Mouse (Mus musculus) gastrocnemius, postnatal 4 days (tissue): ENCODE results near the gene Tspan4. TPM values are rescaled to one million over a fixed set of nuclear protein-coding genes. Genes with fewer than 3 reads are reported as not detected.

Experiments used
- DNase-seq, 2 experiments: peaks; one replicate each; pipeline ENCODE4 v3.0.0; 2021 to 2022; ENCODE audit warnings: low spot score in 2 of 2, mixed read lengths in 2 of 2
- total RNA-seq, 2 experiments: library from RNA; stranded (reverse); gene quantifications; 2 replicates each; pipeline ENCODE4 v1.2.3; 2021

Tspan4 gene
- total RNA-seq, 2 experiments from 2014 or later = 19.6 to 19.7 TPM

DNA sequence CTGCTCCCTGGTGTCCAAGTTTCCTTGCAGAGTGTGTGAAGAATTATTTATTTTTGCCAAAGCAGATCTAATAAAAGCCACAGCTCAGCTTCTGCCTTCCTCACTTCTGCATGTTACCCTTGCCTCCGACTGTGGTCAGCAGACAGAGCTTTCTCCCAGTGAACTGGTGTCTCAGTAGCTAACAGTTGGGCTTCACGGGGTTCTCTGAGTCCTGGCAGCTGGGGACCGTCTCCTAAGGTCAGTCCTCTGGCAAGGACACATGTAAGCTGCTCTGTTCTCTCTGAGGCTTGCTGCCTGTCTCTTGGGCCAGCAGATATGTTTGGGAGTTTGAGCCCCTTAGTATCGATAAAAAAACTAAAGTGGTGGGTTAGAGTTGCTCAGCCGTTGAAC lies 15.0 kb upstream of the Tspan4 start:
- no peak for DNase-seq

DNA sequence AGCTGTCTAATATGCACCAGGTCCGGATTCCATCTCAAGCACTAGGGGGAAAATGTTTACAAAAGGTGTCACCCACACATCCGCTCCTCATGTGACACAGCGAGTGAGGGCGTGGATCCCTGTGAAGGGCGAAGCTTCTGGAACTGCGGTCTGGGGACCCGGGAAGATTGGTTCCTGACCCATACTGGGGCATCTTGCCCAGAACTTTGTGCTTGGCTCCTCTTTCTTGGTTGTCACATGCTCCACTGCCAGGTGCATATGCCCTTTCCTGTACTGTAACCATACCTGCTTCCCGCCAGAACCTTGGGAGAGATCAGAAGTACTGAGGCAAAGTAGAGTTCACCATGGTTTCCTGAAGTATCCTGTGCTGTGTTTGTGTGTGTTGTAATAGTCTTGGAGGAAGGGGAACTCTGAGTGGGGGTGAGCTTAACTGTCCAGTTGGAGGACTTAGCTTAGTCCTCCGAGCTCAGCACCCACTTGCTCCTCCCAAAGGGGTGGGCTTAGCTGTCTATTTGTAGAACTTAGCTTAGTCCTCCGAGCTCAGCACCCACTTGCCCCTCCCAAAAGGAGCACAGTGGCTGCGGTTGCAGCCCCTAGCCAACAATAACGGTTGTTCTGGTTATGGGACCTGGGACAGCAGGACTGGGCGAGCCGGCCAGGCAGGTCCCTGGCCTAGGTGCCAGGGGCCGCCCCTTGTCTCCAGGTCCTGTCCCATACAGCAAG lies 14.5 kb upstream of the Tspan4 start, which contains the start of gene Cracr2b:
TSS of gene Cracr2b (plus strand) at position 704 of the 723 bp plus-strand sequence.
- DNase-seq = no peak

DNA sequence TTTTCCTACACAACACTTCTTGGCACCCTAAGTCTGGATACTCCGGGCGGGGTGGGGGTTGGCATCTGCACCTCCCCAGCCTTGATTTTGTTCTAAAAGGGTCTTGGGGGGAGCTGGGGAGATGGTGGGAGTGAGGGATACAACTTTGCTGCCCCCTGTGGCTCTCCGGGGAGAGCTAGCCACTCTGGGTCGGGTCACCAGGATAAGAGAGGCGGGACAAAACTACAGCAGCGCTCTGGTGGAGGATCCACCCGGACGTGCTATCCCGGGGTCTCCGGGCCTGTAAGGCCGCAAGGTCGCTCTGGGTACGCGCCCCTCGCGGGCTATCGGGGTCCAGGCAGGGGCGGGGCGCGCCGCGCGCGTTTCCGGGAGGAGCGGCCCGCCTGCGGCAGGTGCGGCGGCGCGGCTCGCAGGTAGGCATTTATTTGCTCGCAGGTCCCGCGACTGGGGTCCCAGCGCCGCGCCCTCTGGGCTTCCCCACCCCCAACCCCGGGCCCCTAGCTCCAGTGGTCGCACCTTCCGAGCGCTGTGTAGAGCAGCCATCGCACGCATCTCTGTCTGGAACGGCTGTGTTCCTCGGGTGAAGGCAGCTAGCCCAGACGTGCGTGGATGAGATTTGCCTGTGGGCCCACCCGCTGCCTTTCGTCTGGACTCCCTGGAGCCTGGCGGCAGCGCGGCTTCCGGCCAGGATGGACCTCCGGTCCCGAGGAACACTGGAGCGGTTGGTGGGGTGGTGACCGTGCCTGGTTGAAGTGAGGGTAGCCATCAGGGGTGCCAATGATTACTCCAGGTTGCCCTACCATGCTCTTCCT lies 13.3 kb upstream of the Tspan4 start:
- DNase-seq = no peak

DNA sequence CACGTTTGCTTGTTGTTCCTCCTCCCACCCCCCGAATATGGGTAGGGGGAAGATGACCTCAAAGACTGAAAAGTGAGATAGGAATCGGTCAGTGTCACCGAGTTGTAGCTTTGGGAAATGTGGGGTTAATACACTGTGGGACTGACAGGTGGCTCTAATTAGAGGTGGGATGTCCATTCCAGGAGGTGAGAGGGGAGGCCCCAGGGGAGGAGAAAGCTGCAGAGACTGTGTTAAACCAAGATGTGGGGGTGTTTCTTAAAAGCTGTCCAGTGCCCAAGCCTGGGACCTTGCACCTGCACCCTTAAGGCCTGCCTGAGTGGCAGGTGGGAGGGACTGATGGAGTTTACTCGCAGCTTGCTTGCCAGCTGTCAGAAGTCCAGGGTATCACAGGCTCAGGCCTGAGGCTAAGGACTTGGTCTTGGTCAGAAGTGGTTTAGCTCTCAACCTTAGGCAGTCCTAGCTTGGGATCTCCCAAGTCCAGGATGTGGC lies 12.7 kb upstream of the Tspan4 start:
- no peak for DNase-seq

DNA sequence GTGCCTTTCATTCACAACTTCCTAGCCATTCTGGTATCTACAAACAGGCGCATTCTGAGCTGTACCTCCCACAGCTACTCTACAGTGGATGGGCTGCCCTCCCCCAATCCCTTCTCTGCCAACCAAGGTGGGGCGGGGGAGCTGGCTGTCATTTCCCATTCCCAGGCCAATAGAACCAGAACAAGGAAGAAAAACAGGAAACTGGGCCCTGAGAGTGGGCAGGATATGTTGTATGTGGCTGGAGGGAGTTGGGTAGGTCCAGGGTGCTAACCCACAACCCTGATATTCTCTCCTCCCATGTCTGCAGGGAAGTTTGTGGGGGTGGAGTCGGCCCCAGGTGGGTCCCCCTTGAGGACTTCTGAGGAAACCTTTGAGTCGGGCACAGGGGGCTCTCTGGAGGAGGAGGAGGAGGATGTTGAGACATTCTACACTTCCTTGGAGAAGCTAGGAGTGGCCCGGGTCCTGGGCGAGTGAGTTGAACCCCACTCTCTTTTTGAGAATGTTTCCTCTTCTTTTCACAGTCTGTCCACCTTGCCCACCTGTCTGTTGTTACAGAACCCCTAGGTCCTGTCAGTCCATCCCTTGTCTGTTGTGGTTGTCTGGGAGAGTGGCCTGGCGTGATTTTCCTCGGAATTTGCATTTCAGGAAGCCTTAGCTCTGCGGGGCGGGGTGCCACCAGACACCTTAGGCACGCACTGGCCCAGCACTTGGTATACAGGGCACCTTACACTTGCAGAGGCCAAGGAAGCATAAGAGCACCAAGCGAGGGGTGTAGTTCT lies 11.0 kb upstream of the Tspan4 start:
- no peak for DNase-seq

DNA sequence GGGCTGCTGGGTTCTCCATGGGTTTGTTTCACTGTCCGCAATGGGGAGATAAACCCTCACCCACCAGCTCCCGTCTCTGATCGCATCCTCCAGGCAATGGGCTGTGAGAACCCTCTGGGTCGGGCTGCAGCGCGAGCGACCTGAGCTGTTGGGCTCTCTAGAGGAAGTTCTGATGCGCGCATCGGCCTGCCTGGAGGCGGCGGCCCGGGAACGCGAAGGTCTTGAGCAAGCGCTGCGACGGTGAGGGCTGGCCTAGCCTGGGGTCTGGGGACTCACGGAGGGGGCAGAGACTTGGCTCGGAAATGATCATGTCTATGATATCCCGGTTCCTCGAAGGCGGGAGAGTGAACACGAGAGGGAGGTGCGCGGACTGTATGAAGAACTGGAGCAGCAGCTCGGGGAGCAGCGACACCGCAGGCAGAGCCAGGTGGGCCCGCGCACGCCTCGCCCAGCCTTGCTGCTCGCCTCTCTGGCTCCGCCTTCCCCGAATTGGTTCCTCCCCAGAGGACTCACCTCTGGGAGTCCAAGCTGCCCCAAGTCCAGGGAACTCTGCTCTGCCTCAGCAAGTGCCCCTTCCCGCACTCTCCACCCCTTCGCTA lies 10.3 kb upstream of the Tspan4 start:
- DNase-seq = no peak

DNA sequence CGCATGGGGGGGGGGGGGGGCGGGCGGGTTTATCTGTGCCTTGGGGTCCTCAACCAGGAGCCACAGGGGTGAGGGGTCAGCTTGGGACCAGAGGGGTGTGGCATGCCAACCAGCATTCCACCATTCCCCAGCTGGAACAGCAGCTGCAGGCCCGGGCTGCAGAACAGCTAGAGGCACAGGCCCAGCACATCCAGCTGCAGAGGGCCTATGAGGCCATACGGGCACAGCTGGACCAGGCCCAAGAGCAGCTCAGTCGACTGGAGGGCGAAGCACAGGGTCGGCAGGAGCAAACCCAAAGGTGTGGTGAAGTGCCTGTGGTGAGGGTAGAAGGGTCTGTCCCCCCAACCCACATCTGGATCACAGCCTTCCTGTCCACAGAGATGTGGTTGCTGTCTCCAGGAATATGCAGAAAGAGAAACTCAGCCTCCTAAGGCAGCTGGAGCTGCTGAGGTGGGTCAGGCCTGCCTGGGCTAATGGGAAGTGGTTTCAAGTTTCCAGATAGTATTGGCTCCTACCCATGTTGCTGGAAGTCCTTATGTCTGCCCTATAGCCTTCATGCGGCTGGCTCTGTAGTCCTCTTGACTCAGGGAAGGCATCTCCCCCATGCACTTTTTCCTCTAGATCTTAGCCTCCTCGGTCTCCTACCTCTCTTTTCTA lies 9.5 kb upstream of the Tspan4 start:
- peak in 1 of 2 experiments; percentile 65 for DNase-seq

DNA sequence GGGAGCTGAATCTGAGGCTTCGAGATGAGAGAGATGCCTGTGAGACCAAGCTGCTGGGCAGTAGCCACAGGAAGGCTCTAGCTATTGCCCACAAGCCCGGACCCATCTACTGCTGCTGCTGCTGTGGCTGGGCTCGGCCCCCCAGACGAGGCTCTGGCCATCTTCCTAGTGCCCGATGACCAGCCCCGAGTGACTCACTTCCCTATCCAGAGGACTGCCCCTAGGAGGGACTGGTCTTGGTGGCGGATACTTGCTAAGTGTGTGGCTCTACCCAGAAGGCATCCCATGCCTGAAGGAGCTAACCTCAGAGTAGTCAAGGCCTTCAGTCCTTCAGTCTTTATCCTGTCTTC lies 9.0 kb upstream of the Tspan4 start:
- DNase-seq = no peak

DNA sequence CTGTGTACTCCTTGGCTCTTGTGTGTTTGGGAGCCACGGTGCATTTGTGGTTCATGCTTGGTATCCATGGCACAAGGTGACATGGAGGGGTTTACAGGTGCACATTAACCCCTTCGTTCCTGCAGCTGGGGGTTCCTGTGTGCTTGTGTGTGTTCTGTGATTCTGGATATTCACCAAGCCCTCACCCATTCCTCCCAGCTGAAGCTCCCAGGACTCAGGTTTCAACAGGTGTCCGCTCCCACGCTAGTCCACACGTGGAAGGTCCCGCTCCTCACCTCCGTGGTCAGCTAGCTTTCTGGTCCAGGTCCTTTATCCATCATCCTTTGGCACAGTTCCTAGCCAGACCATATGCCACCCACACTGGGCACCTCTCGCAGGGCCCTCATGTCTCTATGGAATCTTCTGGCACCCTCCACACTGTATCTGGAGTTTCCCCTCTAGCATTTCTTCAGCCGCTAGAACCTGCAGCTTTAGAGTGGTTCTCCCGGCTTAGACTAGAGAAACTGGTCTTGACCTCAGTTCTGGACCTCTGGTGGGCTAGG lies 8.4 kb upstream of the Tspan4 start:
- DNase-seq = no peak

DNA sequence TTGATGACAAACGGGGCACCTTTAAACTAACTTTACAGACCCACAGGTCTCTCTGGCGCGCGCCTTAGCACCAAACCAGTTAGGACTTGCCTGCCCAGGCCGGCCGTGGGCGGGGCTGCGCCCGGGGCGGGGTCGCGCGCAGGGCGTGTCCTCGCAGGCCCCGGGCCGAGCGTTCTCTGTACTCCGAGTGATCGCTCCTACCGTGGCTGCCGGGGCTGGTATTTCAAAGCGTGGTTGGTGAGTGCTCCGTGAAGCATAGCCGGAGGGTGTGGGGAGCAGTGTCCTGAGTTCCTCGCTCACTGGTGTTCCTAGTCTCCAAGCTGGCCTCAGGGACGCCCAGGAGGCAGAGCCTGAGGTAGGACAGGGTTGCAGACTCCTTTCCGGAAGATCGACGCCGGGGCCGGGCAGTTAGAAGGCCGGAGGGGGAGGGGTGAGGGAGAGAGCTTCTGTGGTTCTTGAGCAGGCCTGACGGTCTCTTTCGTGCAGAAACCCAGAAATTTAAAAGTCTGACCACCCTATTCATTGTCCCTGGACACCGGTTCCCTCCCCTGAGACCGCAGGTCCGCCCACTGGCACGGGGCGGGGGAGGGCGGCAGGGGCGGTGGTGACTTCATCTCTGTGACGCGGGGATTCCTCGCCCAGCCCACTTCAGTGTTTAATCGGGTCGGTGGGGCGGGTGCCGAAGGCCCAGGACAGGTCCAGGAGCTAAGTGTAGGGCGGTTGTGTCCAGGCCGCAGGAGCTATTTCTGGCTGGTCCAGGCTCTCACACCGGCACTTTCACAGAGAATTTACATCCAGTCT lies 7.6 kb upstream of the Tspan4 start, which contains the start of gene Cd151:
TSS of gene Cd151 (plus strand) at position 163 of the 801 bp plus-strand sequence.
- peak; percentile 80 to 89 for DNase-seq

DNA sequence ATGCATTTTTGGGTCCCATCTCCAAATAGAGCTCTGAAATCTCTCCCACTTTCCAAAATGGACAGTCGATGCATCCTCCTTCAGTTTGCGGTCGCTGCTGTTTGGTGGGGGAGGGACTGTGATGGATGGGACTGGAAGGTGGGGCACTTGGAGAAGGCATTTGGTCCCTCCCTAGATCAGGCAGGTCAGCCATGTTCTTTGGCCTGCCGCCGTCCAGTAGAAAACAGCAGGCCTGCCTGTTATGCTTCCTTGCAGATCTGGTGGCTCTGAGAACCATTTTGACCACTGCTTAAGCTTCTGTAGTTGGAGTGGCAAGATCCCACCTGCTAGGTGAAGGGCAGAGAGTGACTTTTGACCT lies 6.9 kb upstream of the Tspan4 start:
- no peak for DNase-seq

DNA sequence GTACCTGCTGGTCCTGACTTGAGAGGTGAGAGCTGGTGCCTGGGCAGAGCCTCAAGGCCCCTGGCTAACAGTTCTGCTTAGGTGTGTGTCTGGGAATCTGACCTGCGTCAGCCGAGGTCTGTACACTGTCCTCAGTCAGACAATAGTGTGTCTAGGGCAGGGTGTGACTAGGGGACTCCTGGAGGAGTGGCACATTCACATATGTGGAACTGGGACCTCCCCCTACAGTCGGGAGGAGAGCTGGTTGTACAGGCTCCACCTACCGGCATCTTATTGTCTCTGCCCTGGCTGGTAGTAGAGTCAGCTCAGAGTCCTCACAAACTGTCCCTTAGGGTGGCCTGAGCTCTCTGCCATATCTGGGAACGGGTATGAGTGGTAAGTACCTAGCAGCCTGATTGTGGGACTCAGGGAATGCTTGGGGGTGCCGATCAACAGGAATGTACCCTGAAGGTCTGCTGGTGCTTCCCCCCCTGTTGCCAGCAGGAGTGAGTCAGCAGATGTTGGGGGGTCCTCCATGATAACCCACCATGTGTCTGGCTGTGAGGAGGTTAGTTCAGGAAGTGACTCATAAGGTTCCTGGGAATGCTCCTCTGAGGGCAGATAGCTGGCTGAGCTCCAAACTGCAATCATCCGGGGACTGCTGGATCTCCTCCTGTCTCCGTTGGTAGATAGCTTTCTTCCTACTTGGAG lies 6.4 kb upstream of the Tspan4 start:
- DNase-seq = no peak

DNA sequence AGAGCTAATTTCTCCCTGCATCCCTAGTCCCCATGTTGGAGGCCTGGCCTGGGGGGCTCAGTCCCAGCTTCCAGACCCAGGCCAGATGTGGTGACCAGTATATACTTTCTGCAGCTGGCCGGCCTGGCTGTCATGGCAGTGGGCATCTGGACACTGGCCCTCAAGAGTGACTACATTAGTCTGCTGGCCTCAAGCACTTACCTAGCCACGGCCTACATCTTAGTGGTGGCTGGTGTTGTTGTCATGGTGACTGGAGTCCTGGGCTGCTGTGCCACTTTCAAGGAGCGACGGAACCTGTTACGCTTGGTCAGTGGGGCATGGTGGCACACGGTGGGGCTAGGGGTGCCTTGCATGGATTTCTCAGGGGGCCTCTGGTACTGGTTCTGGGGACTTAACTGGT lies 5.7 kb upstream of the Tspan4 start:
- DNase-seq = no peak

DNA sequence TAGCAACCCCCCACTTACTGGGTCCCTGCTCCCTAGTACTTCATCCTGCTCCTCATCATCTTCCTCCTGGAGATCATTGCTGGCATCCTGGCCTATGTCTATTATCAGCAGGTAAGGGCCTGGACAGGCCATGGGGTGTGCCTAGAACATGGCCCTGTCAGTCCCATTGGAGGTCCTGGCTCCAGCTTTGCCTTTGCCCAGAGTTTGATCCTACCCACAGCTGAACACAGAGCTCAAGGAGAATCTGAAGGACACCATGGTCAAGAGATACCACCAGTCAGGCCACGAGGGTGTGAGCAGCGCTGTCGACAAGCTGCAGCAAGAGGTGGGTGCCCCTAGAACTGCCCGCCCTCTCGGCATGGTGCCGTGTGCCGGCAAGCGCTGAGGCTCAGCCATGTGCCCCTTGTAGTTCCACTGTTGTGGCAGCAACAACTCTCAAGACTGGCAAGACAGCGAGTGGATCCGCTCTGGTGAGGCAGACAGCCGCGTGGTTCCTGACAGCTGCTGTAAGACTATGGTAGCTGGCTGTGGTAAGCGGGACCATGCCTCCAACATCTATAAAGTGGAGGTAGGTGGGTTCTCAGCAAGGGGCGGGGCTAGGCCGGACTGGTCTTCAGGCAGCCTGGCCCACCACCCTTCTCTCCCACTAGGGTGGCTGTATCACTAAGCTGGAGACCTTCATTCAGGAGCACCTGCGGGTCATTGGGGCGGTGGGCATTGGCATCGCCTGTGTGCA lies 5.0 kb upstream of the Tspan4 start:
- no peak for DNase-seq

DNA sequence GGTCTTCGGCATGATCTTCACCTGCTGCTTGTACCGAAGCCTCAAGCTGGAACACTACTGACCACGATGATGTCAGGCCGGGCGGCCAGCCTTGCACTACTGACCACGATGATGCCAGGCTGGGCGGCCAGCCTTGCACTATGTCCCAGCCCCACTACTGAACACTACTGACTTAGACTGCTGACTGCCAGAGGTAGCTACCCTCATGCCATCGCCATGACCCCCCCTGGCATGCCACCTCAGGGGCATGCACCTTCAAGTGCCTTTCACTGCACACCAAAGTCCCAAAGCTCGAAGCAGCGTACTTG lies 4.4 kb upstream of the Tspan4 start:
- DNase-seq = no peak

DNA sequence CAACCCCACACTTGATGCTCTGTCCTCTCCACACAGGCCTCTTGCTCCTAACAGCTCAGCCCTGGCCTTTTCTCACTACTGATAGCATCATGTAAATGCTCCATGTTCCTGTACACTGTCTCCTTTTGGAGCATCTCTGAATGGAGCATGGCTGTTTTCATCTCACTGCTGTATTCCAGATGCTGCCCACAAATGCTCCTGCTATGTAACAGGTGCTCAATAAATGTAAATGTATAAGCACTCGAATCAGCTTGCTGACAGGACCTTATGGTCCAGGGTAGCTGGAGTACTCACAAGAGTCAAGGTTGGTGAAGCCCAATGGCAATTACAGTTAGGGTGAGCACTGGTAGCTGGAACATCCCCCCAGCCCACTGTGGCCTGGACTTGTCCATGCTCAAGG lies 3.8 kb upstream of the Tspan4 start:
- DNase-seq = no peak

DNA sequence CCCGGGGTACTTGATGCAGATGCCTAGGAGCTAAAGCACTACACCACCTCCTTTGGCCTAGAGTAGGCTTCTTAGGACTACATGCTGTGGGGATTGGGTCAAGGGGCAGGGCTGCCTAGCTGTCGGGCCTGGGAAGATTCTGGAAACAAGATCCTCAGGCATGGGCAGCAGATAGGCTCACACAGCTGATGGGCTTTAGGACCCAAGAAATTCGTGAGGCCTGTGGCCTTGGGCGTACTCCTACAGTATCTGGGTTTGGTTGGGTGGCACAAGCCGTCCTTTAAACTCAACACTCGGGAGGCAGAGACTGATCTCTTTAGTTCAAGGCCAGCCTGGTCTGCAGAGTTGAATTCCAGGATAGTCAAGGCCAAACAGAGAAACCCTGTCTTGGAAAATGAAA lies 2.8 kb upstream of the Tspan4 start:
- no peak for DNase-seq

DNA sequence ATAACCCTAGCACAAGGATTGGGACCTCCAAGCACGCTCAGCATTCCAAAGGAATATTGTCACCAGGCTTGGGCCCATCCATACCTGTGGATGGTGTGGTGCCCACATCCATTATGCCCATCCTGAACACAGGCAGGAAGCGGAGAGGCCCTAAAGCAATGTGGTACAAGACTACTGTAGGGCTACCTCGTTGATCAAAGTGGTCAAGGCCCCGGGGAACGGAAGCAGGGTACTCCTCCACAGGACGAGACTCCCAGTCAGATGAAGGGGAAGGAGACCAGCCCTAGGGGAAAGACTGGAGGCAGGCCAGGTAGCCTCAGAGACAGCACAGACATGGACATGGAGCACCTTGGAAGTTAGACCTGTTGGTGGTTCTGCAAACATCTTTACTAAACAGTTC lies 2.3 kb upstream of the Tspan4 start:
- no peak for DNase-seq

DNA sequence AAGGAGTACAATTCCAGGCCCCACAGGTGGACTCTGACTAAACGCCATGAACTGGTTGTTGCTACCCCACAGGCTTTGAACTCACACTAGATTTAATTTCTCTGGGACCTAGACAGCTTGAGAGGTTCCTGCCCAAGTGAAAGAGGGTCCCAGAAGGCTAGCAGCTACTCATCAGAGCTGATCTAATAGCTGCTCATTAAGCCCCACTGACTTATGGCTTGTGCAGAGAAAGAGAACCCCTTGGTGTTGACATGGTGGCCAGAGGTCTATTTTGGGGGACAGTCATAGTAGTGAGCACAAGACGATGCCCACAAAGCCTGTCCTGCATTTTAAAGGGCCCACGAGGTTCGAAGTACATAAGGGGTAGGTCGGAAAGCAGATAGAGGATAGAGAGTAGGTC lies 880 bp upstream of the Tspan4 start:
- no peak for DNase-seq
